Mouse (Mus musculus) liver, postnatal 0 days (tissue): Measurements from ENCODE around the gene Troap.
A peak's percentile ranks its signal among the peaks of the same experiment; 100 is the strongest.

Experiments used
- CTCF ChIP-seq: sonication (generic); IDR thresholded peaks from 2 replicates; pipeline ENCODE4 v1.5.1; 2016; ENCODE audit warnings: antibody characterized with exemption, low read depth
- EP300 ChIP-seq: IDR thresholded peaks from 2 replicates; pipeline ENCODE4 v1.6.1; 2016; ENCODE audit warnings: antibody characterized with exemption, low read depth, mild to moderate bottlenecking

- TF ChIP-seq CTCF = no peak
- TF ChIP-seq EP300 = peak; percentile 39; the same call in 1 of the 2 replicates
Observed at GRCm38 (mm10) chr15:99116539-99116938, 42.2 kb downstream of the Troap start.
